Mouse (Mus musculus) embryo, embryonic 11.5 days (tissue): ENCODE measurements around the gene Lix1l.

ENCODE experiments used
- DNase-seq: peaks from one replicate; pipeline ENCODE4 v3.0.0-alpha.2; 2012; ENCODE audit warnings: low read depth, low spot score

Lix1l gene

DNA sequence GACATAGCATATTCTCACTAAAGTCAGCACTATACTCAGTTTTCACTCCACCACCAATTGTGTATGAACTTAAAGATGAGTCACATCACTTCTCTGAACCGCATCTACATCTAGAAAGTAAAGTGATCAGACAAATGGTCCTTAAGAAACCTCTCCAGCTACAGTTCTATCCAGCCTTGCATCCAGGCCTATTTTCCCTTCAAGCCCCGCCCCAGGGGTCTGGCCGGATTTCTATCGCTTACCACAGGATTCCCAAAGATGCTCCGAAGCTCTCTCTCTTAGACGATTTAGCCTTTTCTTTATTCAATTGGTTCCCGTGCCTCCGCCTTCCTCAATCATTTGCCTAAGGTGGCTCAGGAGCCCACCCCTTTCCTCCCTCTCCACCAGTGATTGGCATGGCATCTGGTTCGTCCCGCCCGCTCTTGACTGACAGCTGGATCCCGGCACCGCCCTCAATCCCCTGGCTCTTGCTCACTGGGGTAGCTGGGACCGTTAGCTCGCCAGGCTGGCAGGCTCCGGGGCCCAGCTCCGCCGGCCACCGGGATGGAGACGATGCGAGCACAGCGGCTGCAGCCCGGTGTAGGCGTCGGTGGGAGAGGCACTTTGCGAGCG, at the start of gene Lix1l:
Gene Lix1l, plus strand, starts transcription at position 511 of the 612 bp plus-strand sequence.
- DNase-seq = peak; percentile 92

DNA sequence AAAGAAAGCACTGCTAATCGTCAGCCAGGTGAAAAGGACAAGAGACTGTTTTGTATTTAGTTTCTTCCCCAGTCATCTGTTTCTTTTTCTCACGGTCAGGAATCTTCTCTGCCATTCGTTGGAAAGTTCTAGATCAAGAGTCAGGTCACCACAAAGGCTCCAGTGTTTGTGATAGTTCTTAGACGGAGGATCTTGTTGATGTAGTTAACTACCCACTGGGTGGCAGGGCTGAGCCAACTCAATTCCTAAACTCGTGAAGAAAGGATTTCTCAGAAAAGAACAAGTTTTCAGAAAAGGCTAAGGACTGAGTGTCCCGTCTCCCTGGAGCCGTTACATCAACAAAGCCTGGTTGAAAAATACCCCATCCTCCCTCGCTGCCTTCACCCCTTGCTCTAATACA, 49.7 kb upstream of the Lix1l start:
- peak; percentile 36 for DNase-seq

DNA sequence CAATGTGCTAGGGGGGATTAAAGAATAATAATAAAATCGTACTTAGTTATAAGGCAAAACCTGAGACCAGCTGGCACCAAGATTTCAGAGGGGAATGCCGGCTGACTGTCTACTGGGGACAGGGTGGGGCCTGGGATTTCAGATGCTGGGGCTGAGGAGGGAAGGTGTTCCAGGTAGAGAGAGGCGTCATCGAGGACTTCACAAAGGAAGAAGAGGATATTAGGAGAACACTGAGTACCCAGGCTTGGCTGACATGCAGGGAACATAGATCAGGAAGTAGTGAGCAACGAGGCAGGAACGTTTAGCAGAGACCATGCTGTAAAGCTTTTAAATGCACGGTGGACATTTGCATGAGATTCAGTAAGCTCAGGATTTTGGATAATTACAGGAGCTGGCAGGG, 49.1 kb upstream of the Lix1l start:
- no peak for DNase-seq

DNA sequence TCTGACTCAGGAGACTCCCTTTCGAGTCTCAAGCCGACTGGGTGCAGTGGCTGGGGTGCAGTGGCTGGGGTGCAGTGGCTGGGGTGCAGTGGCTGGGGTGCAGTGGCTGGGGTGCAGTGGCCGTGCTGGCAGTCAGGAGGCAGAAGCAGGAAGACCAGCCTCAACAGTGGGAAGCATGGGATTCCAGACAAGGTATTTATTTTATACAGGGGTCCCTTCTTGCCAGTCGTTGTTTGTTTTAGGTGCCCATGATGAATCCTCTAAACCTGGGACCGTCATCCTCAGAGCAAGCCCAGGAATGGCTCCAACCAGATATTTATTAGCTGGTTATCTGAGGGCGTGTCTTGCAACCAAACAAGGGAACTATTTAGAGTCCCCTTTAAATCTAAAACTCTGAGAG, 47.3 kb upstream of the Lix1l start:
- no peak for DNase-seq

DNA sequence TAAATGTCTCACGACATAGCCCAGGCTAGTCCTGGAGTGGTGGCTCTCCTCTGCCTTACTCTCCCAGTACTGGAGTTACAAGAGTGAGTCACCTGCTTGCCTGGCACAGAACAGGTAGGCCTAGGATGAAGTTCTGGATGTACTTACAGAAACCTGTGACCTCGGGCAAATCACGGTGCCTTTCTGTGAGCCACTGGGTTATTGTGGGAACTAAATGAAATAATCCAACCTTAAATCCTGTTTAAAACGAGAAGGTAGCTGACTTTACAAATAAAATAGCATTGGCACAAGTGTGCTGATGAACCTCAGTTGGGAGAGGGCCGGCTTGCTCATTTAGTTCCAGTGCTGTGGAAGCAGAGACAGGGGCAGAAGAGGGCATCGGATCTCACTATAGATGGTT, 46.7 kb upstream of the Lix1l start:
- DNase-seq = no peak

DNA sequence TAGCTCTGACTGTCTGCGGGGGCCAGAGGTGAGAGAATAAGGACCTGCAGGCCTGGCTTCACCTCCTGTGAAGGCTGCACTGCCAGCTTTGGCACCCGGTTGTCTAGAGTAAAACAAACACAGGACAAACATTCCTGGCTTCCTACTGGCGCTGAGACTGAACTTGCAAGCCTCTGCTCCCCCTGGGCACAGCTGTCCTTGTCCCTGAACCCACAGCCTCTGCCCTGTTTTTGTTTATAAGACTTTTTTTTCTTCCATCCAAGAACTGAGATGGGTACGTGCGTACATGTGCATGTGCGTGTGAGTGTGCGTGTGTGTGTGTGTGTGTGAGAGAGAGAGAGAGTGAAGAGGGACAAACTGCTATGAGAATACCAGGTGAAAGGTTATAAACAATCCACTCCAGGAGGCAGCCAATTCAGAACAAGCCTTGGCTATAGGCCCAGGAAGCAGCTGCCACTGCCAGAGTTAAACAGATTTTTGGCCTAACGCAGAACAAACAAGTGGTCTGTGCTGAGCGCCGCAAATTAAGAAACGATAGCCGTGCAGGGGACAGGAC, 45.8 kb upstream of the Lix1l start:
- no peak for DNase-seq

DNA sequence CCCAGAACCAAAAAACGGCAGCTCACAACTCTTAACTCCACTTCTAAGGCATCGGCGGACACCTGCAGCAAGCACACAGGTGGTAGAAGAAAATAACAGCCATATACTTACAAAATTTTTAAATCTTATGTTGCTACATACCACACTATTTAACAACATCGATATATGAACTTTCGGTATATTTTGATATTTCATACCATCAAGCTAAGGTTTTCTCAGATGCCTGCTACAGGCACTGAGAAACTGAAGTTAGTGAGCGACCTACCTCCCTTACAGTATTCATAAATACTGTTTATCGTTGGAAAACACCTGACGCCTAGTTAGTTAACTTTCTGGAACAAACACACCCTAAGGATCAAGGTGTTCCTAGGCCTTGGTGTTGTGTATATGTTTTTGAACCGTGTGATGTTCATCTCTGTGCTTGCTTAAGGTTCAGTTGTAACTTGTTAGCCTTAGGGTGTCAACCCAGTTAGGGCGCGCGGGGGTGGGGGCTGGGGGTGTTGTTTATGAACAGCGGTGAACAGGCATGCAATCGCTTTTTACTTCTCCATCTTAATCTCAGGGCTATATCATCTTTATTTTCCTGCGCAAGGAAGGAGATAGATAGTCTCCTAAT, 44.8 kb upstream of the Lix1l start:
- no peak for DNase-seq

DNA sequence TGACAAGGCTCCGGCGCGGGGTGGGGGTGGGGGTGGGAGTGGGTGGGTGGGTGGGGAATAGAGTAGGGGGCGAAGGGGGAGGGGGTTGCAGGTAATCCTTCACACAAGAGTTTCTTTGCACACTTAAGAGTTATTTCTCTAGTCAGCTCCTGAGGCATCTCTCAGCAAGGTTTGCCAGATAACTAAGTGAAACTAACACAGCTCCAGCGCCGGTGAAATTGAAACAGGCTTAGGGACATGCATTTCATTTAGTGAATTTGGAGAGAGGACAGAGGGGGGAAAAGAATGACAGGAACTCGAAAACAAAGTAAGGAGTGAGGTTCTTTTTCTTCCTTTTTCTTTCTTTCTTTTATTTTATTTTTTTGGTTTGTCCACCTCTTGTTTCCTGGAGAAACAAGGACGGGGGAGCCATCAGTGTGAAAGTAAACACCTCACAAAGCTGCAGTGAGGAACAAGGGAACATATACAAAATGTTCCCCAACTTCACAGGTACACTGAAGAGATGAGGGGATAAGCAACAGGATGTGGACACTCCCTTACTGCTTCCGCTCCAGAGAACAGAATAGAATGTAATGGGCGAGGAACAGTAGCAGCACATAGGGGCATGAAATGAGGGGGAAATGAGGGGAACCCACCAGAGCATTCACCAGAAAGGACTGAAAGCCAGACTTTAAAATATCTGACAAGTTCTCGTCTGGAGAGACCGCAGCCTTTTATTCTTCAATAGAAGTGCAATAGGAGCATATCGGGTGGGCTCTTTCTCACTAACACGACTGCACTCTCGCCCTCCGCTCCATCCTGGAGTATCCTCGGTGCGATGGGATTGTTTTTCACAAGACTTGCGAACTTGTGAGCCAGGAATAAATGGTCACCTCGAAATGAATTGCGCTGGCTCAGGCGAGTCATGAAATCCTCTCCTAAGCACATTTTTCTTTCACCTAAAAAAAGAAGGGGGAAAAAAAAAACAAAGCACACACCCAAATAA, 44.0 kb upstream of the Lix1l start:
- DNase-seq = no peak

DNA sequence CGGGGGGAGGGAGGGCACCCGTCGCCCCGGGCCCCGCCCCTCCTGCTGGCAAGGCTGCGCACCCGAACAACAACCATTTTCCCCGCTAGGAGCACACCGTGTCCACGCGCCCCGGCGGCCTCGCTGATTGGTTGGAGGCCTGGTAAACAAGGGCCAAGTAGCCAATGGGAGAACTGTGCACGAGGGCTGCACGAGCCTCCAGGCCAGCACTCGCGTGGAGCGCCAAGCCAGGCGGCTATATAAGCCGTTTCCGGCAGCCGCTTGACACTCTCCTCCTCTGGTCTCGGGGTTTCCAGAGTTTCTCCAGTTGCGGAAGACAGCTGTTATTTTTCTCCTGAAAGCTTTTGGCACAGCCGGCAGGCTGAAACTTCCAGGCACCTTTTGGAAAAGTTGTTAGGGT, 43.3 kb upstream of the Lix1l start, which contains the start of gene Txnip:
Gene Txnip, plus strand, starts transcription at position 264 of the 400 bp plus-strand sequence.
- peak; percentile 97 for DNase-seq

DNA sequence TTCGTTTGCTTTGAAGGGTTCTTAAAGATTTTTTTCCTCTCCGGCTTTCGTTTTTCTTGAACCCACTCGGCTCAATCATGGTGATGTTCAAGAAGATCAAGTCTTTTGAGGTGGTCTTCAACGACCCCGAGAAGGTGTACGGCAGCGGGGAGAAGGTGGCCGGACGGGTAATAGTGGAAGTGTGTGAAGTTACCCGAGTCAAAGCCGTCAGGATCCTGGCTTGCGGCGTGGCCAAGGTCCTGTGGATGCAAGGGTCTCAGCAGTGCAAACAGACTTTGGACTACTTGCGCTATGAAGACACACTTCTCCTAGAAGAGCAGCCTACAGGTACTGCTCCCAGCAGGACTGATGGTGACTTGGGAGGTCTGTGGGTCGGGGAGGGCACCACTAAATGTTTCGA, 42.8 kb upstream of the Lix1l start:
- no peak for DNase-seq

DNA sequence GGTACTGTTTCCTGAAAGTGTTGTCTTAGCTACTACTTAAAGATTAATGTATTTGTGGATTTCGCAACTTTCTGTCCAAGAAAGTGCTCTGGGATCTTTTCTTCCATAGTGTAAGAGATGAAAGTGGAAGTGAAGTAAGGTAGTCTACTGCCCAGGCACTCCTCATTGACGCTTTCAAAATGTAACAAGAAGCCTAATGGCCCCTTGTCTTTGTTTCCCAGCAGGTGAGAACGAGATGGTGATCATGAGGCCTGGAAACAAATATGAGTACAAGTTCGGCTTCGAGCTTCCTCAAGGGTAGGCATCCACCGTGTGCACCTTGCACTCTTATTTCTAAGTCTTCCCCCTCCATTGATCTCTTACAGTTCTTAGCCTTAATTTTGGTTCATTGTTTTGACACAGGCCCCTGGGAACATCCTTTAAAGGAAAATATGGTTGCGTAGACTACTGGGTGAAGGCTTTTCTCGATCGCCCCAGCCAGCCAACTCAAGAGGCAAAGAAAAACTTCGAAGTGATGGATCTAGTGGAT, 42.2 kb upstream of the Lix1l start:
- DNase-seq = no peak

DNA sequence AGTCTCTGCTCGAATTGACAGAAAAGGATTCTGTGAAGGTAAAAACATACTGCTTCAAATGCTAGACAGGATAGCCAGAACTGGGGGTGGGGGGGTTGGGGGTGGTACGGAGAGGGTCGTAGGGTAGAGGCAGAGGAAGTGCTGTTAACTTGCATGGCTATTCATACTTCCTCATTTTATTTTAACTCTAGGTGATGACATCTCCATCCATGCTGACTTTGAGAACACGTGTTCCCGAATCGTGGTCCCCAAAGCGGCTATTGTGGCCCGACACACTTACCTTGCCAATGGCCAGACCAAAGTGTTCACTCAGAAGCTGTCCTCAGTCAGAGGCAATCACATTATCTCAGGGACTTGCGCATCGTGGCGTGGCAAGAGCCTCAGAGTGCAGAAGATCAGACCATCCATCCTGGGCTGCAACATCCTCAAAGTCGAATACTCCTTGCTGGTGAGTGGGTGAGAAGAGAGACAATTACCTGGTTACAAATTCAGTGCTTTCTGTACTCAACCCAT, 41.5 kb upstream of the Lix1l start:
- DNase-seq = no peak

DNA sequence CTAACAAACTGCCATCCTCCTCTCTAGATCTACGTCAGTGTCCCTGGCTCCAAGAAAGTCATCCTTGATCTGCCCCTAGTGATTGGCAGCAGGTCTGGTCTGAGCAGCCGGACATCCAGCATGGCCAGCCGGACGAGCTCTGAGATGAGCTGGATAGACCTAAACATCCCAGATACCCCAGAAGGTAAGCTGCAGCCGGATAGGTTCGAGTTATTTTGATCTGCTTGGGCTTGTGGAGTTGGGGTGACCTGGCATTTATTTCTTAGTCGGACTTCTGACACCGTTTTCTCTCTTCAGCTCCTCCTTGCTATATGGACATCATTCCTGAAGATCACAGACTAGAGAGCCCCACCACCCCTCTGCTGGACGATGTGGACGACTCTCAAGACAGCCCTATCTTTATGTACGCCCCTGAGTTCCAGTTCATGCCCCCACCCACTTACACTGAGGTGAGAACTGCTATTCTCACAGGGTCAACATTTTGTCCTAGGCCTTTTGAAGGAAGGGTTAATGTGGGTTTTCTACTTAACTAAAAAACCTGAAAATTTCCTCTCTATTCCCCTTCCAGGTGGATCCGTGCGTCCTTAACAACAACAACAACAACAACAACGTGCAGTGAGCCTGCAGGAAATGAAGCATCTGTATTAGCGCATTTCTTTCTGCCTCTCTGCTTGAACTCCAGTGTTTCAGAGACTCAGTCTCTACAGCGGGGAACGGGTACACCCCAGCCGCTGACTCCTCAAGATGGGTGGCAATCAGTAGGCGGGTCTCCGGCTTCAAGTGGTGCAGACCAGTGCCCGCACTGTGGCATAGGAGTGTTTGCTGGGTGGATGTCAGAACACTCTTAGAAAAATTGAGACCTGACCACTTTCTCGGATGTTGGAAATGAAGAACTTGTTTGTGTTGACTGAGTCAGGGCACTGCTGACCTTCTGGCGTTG, 40.8 kb upstream of the Lix1l start:
- DNase-seq = no peak

DNA sequence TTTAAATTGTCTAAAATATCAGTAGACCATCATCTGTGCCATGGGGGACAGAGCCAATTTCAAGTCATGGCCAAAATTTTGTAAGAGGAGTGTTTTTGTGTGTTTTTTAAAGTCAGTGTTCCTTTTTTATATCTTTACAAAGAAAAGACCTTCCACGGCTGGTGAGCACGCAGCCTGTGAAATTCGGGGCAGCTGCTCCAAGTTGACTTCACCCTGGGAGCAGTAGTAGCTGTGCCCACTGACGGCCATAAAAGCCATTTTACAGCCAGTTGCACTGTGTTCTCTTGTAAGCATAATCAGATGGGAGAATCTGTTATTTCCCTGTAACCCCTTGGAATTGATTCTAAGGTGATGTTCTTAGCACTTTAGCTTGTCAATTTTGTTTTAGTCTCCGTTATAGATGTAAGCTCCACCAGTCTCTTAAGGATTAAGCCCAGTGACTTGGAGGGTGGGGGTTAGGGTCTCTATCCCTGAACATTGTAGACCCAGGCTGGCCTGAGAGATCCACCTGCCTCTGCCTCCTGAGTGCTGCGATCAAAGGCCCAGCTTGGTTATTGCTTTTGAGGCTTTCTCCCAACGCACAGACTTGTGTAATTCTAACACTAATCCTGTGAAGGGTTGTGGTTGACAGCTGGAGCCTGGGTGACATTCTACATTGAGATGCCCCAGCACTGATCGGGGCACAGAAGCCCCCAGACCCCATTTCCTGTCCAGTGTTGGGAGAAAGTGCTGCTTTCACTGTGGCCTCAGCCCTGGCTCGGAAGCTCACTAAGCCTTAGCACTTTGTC, 39.9 kb upstream of the Lix1l start:
- DNase-seq = no peak

DNA sequence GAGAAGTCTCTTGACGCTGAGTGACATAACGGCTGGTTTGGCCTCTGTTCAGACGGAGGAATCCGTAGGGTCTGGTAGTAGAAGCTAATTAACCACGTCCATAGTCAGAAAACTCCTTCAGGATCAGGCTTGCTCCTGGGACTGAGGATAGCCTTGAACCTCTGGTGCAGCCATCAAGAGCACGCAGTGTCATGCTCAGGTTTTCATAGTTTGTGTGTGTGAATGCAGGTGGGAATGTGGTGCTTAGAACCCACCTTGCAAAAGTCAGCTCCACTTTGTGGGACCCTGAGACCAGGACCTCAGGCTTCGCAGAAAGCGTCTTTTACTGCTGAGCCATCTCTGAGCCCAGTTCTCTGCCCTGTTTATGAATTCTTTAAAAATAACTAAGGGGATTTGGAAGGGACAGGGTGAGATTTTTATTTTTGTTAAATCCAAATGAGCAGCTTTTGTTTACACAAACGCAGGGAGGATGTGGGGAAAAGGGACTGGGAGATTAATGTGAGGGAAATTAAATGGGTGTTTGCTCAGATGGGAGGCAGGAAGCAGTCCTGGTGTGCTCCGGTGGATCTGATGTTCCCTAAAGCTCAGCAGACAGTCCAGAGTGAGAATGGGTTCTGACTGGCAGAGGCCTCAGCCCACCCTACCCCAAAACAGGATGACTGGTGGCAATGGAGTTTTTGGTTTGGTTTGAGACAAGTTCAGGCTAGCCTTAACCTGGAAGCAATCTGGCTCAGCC, 38.8 kb upstream of the Lix1l start:
- no peak for DNase-seq

DNA sequence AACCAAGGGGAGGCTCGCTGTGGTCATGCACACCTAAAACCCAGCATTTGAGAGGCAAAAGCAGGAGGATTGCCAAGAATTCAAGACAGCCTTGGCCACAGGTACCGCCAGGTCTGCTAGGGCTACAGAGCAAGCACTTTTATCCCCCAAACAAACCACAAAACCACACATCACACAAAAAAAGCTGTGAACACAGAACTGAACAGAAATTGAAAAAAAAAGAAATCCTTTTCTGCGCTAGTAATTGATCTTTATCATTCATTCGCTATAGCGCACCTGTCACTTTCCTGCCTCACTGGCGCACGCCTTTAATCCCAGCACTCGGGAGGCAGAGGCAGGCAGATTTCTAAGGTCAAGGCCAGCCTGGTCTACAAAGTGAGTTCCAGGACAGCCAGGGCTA, 37.7 kb upstream of the Lix1l start:
- no peak for DNase-seq

DNA sequence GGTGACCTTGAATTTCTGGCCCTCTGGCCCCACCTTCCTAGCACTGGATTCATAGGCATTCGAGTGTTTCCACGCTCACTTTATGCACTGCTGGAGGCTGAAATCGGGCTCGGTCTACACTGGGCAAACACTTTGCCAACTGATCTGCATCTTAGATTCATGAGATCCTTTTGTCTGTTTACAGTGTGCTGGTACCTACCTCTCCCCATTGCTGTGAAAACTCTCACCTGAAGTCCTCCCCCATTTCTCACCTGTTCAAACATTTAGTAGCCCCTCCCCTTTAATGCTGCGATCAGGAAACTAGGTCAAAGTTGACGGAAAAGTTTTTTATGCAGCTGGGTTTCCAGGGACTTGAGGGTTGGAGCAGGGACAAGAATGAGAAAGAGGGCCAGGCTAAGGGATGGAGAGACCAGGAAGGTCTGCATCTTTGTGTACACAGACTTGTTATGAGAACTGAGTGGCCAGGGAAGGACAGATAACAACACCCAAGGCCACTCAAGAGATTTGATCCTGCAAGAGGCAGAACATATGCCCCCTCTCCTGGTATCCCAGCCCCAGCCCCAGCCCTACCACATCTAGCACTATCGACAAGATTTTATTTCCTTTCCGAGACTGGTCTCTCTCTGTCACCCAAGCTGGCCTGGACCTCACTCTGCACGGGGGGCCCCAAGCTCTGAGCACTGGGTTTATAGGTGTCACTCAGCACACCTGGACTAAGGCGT, 36.9 kb upstream of the Lix1l start:
- DNase-seq = no peak

DNA sequence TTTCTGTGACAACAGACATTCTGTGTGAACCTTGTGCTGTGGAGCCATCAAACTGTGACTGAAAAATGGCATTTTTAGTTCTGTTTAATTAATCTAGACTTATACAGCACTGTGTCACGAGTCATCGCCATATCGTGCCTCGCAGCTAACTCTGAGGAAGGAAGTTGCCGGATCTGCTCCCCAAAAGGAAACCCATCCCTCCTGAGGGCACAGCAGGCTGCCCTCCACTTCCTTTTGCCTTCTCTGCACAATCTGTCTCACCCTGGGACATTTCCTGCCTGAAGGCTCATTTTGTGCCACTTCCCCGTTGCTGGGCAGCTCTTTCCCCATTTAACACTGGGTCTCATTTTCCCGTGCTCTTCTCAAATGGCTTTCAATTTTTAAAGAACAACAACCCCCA, 36.3 kb upstream of the Lix1l start:
- no peak for DNase-seq
